Mouse (Mus musculus) bone marrow macrophage, adult 2 months (primary cell): ENCODE data around the gene Rasgrp2.

Source experiments
- CTCF ChIP-seq: IDR thresholded peaks from 2 replicates; pipeline ENCODE4 v1.5.1; 2012; ENCODE audit warnings: low read depth, mild to moderate bottlenecking, low read length, moderate library complexity
- POLR2A ChIP-seq: IDR thresholded peaks from 2 replicates; pipeline ENCODE4 v1.6.1; 2012; ENCODE audit warnings: mild to moderate bottlenecking, low read depth, low read length, borderline replicate concordance

- TF ChIP-seq CTCF (no peak), POLR2A (no peak)
Measured at GRCm38 (mm10) chr19:6443016-6443415, 43.9 kb downstream of the Rasgrp2 start.
